Mouse (Mus musculus): ENCODE measurements at regions not wholly inside any gene's neighbourhood (a gene's known extent, or its start where the extent isn't known, plus 50 kb on each side); places are given as distances from the start of the nearest gene placed in this dataset.

GRCm38 (mm10) chr1:133549816-133550215 is 60.3 kb downstream of the Snrpe start:
- WGBS, result 51% methylated on average over 10 of the region's 10 CpGs
- H3K27ac ChIP-seq, result no peak overlapping the region
- no peaks in the 10 kb centered on the region for H3K79me2 ChIP-seq (replicated peaks; ENCODE audit: control insufficient read depth, insufficient read depth, low read length)
- no peaks in the 10 kb centered on the region for H3K27me3 ChIP-seq (ENCODE audit: control insufficient read depth, insufficient read depth, low read length)
- H3K9ac ChIP-seq (ENCODE audit: low read depth, low read length), result no peak overlapping the region
- no peak for DNase-seq
- H3K4me1 ChIP-seq (ENCODE audit: control insufficient read depth, insufficient read depth, low read length), result no peaks in the 10 kb centered on the region
- TF ChIP-seq EP300 (IDR thresholded peaks at IDR 0.05; ENCODE audit: insufficient read depth, low read depth, low read length) (no peak), CTCF (IDR thresholded peaks at IDR 0.05) (no peak), POLR2A (IDR thresholded peaks at IDR 0.05; ENCODE audit: insufficient read depth, low read depth, low read length) (no peak)
- no peaks in the 10 kb centered on the region for H3K36me3 ChIP-seq (ENCODE audit: control insufficient read depth, insufficient read depth, low read length)
- intact Hi-C loops (cut with DNase I), result no loop called here
- no peak overlapping the region for H3K4me3 ChIP-seq

DNA sequence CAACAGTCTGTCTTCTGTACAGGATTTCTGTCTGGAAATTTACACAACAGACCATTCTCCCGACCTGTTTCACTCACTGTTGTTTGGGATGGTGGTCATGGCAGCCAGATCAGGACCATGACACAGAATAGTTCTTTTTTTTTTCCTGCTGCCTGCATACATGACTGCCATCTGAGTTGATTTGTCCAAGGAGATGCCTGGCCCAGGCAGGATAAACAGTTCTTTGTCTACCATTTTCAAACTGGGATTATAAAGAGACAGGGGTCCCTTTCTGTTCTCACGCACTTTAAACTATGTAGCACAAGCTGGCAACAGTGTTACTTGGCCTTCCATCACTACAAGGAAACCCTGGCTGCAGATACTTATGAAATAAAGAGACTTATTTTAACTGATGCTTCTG is 61.1 kb downstream of the Snrpe start:
- Histone ChIP-seq H3K79me2 (replicated peaks; ENCODE audit: control insufficient read depth, insufficient read depth, low read length) (no peaks in the 10 kb centered on the region), H3K27ac (no peak overlapping the region), H3K36me3 (ENCODE audit: control insufficient read depth, insufficient read depth, low read length) (no peaks in the 10 kb centered on the region), H3K9ac (ENCODE audit: low read depth, low read length) (no peak overlapping the region), H3K4me3 (no peak overlapping the region), H3K27me3 (ENCODE audit: control insufficient read depth, insufficient read depth, low read length) (no peaks in the 10 kb centered on the region), H3K4me1 (ENCODE audit: control insufficient read depth, insufficient read depth, low read length) (no peaks in the 10 kb centered on the region)
- WGBS, result 55% methylated on average over 2 of the region's 2 CpGs
- no peak for DNase-seq
- intact Hi-C loops (cut with DNase I), result no loop called here
- no peak for TF ChIP-seq CTCF (IDR thresholded peaks at IDR 0.05)

- Histone ChIP-seq H3K4me3 (no peak overlapping the region), H3K27ac (no peak overlapping the region), H3K27me3 (ENCODE audit: control insufficient read depth, insufficient read depth, low read length) (no peaks in the 10 kb centered on the region), H3K4me1 (ENCODE audit: control insufficient read depth, insufficient read depth, low read length) (no peaks in the 10 kb centered on the region), H3K36me3 (ENCODE audit: control insufficient read depth, insufficient read depth, low read length) (no peaks in the 10 kb centered on the region), H3K9ac (ENCODE audit: low read depth, low read length) (no peak overlapping the region), H3K79me2 (replicated peaks; ENCODE audit: control insufficient read depth, insufficient read depth, low read length) (no peaks in the 10 kb centered on the region)
- TF ChIP-seq CTCF (IDR thresholded peaks at IDR 0.05) (no peak), POLR2A (IDR thresholded peaks at IDR 0.05; ENCODE audit: insufficient read depth, low read depth, low read length) (no peak), EP300 (IDR thresholded peaks at IDR 0.05; ENCODE audit: insufficient read depth, low read depth, low read length) (no peak)
- DNase-seq, result no peak
- intact Hi-C loops (cut with DNase I), result no loop called here
- 90% methylated on average over 3 of the region's 3 CpGs for WGBS
Measured at GRCm38 (mm10) chr1:133547541-133547940, 62.5 kb downstream of the Snrpe start.

- 66% methylated on average over 9 of the region's 9 CpGs for WGBS
- H3K9ac ChIP-seq (ENCODE audit: low read depth, low read length), result no peak overlapping the region
- H3K36me3 ChIP-seq (ENCODE audit: control insufficient read depth, insufficient read depth, low read length), result no peaks in the 10 kb centered on the region
- no peak overlapping the region for H3K27ac ChIP-seq
- intact Hi-C loops (cut with DNase I), result no loop called here
- H3K27me3 ChIP-seq (ENCODE audit: control insufficient read depth, insufficient read depth, low read length), result no peaks in the 10 kb centered on the region
- no peak for DNase-seq
- TF ChIP-seq POLR2A (IDR thresholded peaks at IDR 0.05; ENCODE audit: insufficient read depth, low read depth, low read length), result no peak
- TF ChIP-seq CTCF (IDR thresholded peaks at IDR 0.05), result no peak
- TF ChIP-seq EP300 (IDR thresholded peaks at IDR 0.05; ENCODE audit: insufficient read depth, low read depth, low read length), result no peak
- H3K4me3 ChIP-seq, result no peak overlapping the region
- no peaks in the 10 kb centered on the region for H3K4me1 ChIP-seq (ENCODE audit: control insufficient read depth, insufficient read depth, low read length)
- no peaks in the 10 kb centered on the region for H3K79me2 ChIP-seq (replicated peaks; ENCODE audit: control insufficient read depth, insufficient read depth, low read length)
Measured at GRCm38 (mm10) chr1:133544996-133545395, 65.1 kb downstream of the Snrpe start.

- DNase-seq, result no peak
- 70% methylated on average over 10 of the region's 10 CpGs for WGBS
- no peaks in the 10 kb centered on the region for H3K4me1 ChIP-seq (ENCODE audit: control insufficient read depth, insufficient read depth, low read length)
Measured at GRCm38 (mm10) chr1:133543751-133544150, 66.3 kb downstream of the Snrpe start.

DNA sequence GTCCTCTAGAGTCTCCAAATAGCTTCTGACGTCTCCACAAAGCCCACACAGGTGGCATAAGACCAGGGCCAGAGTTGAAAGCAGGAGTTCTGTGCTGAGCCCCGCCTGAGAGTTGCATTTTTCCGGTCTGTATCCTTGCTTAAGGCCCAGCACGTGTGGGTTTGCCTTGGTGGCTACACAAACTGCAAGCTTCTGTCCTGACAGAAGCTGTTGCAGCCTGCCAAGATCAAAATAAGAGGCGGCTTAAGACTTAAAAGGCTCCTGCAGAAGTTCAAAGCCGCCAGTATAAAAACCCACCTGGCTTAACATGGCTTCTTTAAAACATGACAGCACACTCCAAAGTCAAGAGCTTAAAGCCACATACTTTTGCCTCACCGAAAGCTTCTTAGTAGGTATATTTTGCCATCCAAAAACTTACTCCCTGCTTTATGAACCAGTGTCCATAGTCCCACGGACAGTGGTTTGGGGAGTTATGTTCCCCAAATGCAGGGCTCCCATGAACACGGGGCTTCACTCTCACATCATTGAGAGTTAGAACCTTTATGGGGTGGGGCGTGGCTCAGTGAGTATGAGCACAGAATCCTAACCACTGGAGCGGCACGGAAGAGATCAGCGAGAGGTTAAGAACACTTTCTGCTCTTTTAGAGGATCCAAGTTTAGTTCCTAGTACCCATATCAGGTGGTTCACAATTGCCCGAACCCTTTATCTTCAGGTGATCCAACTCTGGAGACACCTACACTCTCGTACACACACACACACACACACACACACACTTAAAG is 67.9 kb downstream of the Snrpe start:
- no peaks in the 10 kb centered on the region for H3K36me3 ChIP-seq (ENCODE audit: control insufficient read depth, insufficient read depth, low read length)
- H3K79me2 ChIP-seq (replicated peaks; ENCODE audit: control insufficient read depth, insufficient read depth, low read length), result no peaks in the 10 kb centered on the region
- H3K27me3 ChIP-seq (ENCODE audit: control insufficient read depth, insufficient read depth, low read length), result no peaks in the 10 kb centered on the region
- no peak for DNase-seq
- H3K9ac ChIP-seq (ENCODE audit: low read depth, low read length), result no peak overlapping the region
- H3K27ac ChIP-seq, result no peak overlapping the region
- intact Hi-C loops (cut with DNase I), result no loop called here
- TF ChIP-seq EP300 (IDR thresholded peaks at IDR 0.05; ENCODE audit: insufficient read depth, low read depth, low read length) (no peak), POLR2A (IDR thresholded peaks at IDR 0.05; ENCODE audit: insufficient read depth, low read depth, low read length) (no peak), CTCF (IDR thresholded peaks at IDR 0.05) (no peak)
- 87% methylated on average over 15 of the region's 15 CpGs for WGBS
- H3K4me1 ChIP-seq (ENCODE audit: control insufficient read depth, insufficient read depth, low read length), result no peaks in the 10 kb centered on the region
- H3K4me3 ChIP-seq, result no peak overlapping the region

More at GRCm38 (mm10) chr1:133543751-133544150, 66.3 kb downstream of the Snrpe start:
- no peaks in the 10 kb centered on the region for H3K79me2 ChIP-seq (replicated peaks; ENCODE audit: control insufficient read depth, insufficient read depth, low read length)
- H3K27me3 ChIP-seq (ENCODE audit: control insufficient read depth, insufficient read depth, low read length), result no peaks in the 10 kb centered on the region
- TF ChIP-seq POLR2A (IDR thresholded peaks at IDR 0.05; ENCODE audit: insufficient read depth, low read depth, low read length), result no peak
- no peak for TF ChIP-seq EP300 (IDR thresholded peaks at IDR 0.05; ENCODE audit: insufficient read depth, low read depth, low read length)
- TF ChIP-seq CTCF (IDR thresholded peaks at IDR 0.05), result no peak
- H3K36me3 ChIP-seq (ENCODE audit: control insufficient read depth, insufficient read depth, low read length), result no peaks in the 10 kb centered on the region
- no peak overlapping the region for H3K4me3 ChIP-seq
- H3K9ac ChIP-seq (ENCODE audit: low read depth, low read length), result no peak overlapping the region
- intact Hi-C loops (cut with DNase I), result no loop called here
- no peak overlapping the region for H3K27ac ChIP-seq

Data from heart, adult 2 months (tissue).